9 mouse cellular contexts compared by ENCODE assay signal in the genomic region with DNA sequence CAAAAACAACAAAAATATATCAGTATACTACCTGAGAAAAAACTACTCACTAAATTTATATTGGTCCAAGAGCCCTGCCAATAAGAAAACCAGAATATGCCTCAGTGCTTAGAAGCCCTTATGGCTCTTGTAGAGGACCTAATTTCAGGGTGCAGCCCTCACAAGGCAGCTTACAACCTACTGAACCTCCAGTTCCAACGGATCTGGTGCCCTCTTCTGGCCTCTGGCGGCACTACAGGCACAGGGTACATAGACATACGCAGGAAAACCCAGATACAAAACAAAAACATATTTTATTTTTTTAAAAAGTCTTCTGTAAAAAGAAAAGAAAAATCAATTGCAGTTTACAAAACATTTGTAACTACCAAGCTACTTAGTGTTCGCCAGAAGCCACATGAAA.
DNase-seq lines count a peak whose midpoint lies in the region; ATAC-seq and TF ChIP-seq lines count a peak whose summit lies in the region.
"Had no signal": no experiment of that assay in that cellular context is flagged by ENCODE, and none has a peak within 500 bp of the region (broad histone marks: within the 10 kb centered on the region; RNA-seq: fewer than 3 reads in every experiment).

No protein-coding gene starts in this region.

- 31% methylated on average over 4 of the region's 4 CpGs for WGBS in midbrain, embryonic 11.5 days
- WGBS in midbrain, embryonic 16.5 days = 32% methylated on average over 4 of the region's 4 CpGs

- no peak overlapping the region for H3K4me2 ChIP-seq in midbrain, embryonic 11.5 days
- no peak overlapping the region for H3K4me2 ChIP-seq in midbrain, embryonic 16.5 days (ENCODE audit: low read length)
- H3K4me2 ChIP-seq: limb, embryonic 13.5 days had no signal

- ATAC-seq in midbrain, embryonic 11.5 days (ENCODE audit: low FRiP score) = no peak
- ATAC-seq in midbrain, embryonic 16.5 days = no peak
- peak; percentile 89 for ATAC-seq in granulocyte monocyte progenitor cell, adult 5-6 weeks (replicated peaks; ENCODE audit: poor library complexity, severe bottlenecking)

- no peaks in the 10 kb centered on the region for H3K4me1 ChIP-seq in midbrain, embryonic 11.5 days (ENCODE audit: control insufficient read depth, insufficient read depth, low read length)
- no peaks in the 10 kb centered on the region for H3K4me1 ChIP-seq in midbrain, embryonic 16.5 days (ENCODE audit: control insufficient read depth, insufficient read depth, low read length)
- H3K4me1 ChIP-seq in testis, adult 2 months (ENCODE audit: control insufficient read depth, insufficient read depth, low read length) = peaks cover 5% of the 10 kb centered on the region
- H3K4me1 ChIP-seq: limb, embryonic 13.5 days had no signal

- H3K9ac ChIP-seq in midbrain, embryonic 11.5 days (ENCODE audit: low read length) = no peak overlapping the region
- H3K9ac ChIP-seq in midbrain, embryonic 16.5 days (ENCODE audit: low read depth, low read length) = no peak overlapping the region
- H3K9ac ChIP-seq: limb, embryonic 13.5 days had no signal

- H3K4me3 ChIP-seq in midbrain, embryonic 11.5 days (ENCODE audit: low read depth, low read length) = no peak overlapping the region
- no peak overlapping the region for H3K4me3 ChIP-seq in midbrain, embryonic 16.5 days (ENCODE audit: low read depth, low read length)
- no peak overlapping the region; the same call in 1 of the 2 replicates for H3K4me3 ChIP-seq in testis, adult 2 months (ENCODE audit: control insufficient read depth, low read depth, low read length)
- H3K4me3 ChIP-seq: limb, embryonic 13.5 days had no signal

- DNase-seq in cerebellum, postnatal 36 days = peak; percentile 9 to 12
- DNase-seq in cerebellum, adult 8-10 months = no peak
- DNase-seq in midbrain, embryonic 11.5 days (ENCODE audit: low spot score, missing footprints) = peak; percentile 90
- peak; percentile 61 for DNase-seq in adrenal gland, postnatal 25 days
- peak; percentile 31 for DNase-seq in lung, postnatal 25 days (ENCODE audit: low spot score)

- TF ChIP-seq POLR2A in testis, adult 2 months (IDR thresholded peaks at IDR 0.05; ENCODE audit: control insufficient read depth, low read depth, low read length) = no peak

- TF ChIP-seq CTCF in testis, adult 2 months (IDR thresholded peaks at IDR 0.05; ENCODE audit: control insufficient read depth, insufficient read depth, insufficient replicate concordance, low read depth, low read length) = peak; percentile 86; the same call in 1 of the 2 replicates

- no peak overlapping the region for H3K27ac ChIP-seq in midbrain, embryonic 11.5 days (ENCODE audit: low read depth, low read length)
- no peak overlapping the region for H3K27ac ChIP-seq in midbrain, embryonic 16.5 days (ENCODE audit: low read length)
- H3K27ac ChIP-seq in testis, adult 2 months (ENCODE audit: control insufficient read depth, insufficient read depth, low read depth, low read length) = no peak overlapping the region
- H3K27ac ChIP-seq: limb, embryonic 13.5 days had no signal

- H3K9me3 ChIP-seq in midbrain, embryonic 11.5 days (ENCODE audit: control insufficient read depth, low read length) = no peaks in the 10 kb centered on the region
- H3K9me3 ChIP-seq in midbrain, embryonic 16.5 days (replicated peaks; ENCODE audit: control insufficient read depth, low read length, poor library complexity, severe bottlenecking) = no peaks in the 10 kb centered on the region
- H3K9me3 ChIP-seq: limb, embryonic 13.5 days had no signal

- H3K36me3 ChIP-seq in midbrain, embryonic 11.5 days (ENCODE audit: control insufficient read depth, insufficient read depth, low read length) = no peaks in the 10 kb centered on the region
- H3K36me3 ChIP-seq in midbrain, embryonic 16.5 days (ENCODE audit: control insufficient read depth, insufficient read depth, low read length) = no peaks in the 10 kb centered on the region
- no peaks in the 10 kb centered on the region for H3K36me3 ChIP-seq in testis, adult 2 months (ENCODE audit: control insufficient read depth, insufficient read depth, low read length)
- H3K36me3 ChIP-seq: limb, embryonic 13.5 days had no signal

- no peaks in the 10 kb centered on the region for H3K27me3 ChIP-seq in midbrain, embryonic 11.5 days (ENCODE audit: control insufficient read depth, insufficient read depth, low read length)
- no peaks in the 10 kb centered on the region for H3K27me3 ChIP-seq in midbrain, embryonic 16.5 days (ENCODE audit: control insufficient read depth, insufficient read depth, low read depth, low read length)
- no peaks in the 10 kb centered on the region for H3K27me3 ChIP-seq in testis, adult 2 months (ENCODE audit: control insufficient read depth, insufficient read depth, low read length)
- H3K27me3 ChIP-seq: limb, embryonic 13.5 days had no signal
